Mouse (Mus musculus) layer of hippocampus, postnatal 25 days (tissue): ENCODE measurements around the gene Kat14. TPM values are rescaled to one million over a fixed set of nuclear protein-coding genes. Genes with fewer than 3 reads are reported as not detected.

Experiments used
- DNase-seq, 2 experiments: peaks; one replicate each; pipeline ENCODE4 v3.0.0; 2022; ENCODE audit warnings: mixed read lengths in 2 of 2, low spot score in 1 of 2; ENCODE audit errors: extremely low spot score in 1 of 2
- total RNA-seq, 2 experiments: library from RNA; stranded (reverse); gene quantifications; 2 replicates each; pipeline ENCODE4 v1.2.3; 2021

Gene Kat14
- total RNA-seq, 2 experiments from 2014 or later: 30.9 to 31.4 TPM

DNA sequence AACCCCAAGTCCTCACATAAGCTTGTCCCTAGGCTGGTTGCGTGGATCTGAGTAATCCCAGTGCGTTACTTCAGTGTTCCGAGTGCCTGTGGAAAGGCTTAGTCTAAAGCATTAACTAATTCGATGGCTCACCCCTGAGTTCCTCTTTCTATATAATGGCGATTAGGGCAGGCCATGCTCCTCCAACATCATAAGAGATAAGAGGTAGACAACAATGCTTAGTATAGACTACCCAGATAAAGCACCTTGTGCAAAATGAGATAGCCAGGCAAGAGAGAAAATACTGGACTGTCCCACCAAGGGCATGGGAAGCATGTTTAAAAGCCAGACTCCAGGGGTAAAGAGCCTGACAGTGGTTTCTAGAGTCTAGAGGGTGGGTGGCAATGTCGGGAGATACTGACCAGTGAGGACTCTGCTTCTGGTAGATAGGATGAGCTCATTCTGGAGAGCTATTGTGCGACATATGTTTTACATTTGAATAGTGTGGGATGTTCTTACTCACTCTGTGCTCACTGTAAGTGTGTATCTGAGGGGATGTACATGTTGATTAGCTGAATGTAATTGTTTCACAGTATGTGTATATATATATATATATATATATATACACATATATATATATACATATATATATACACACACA, 77.7 kb downstream of the Kat14 start:
- DNase-seq: no peak

GRCm38 (mm10) chr2:144450378-144450777, 81.6 kb downstream of the Kat14 start:
- DNase-seq: no peak

DNA sequence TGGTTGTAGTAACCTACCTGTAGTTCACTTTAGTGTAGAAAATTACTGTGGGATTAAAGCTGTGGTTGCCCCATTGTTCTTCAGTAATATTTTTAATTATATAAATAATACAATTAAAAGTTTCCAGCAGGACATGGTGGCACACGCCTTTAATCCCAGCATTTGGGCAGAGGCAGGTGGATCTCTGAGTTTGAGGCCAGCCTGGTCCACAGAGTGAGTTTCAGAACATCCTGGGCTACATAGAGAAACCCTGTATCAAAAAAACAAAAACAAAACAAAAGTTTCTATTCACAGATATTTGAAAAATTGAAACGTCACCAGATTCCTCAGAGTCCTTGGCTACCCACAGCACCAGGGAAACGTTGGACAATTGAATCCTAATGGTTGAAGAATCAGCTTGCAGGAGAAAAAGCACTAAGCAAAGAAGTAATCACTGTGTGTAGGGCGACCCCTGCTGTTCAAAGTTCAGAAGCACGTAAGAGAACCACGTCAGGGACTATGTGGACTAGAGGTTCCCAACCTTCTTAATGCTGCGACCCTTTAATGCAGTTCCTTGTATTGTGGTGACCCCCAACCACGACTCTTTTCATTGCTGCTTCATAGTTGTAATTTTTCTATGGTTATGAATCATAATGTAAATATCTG, 83.7 kb downstream of the Kat14 start:
- peak; percentile 60 to 89 for DNase-seq

Other genes starting within 250 kb of the Kat14 start
- 1 to 10 TPM; 4.7 to 5.4 TPM for gene Mgme1, start 98.3 kb upstream of the Kat14 start, total RNA-seq
- 10 to 100 TPM; 71.2 to 71.4 TPM for gene Snx5, start 98.1 kb upstream of the Kat14 start, total RNA-seq
- 1 to 10 TPM in 1 of 2 experiments, under 1 TPM in 1; 0.96 to 1.0 TPM for gene Ovol2, start 36.8 kb upstream of the Kat14 start, total RNA-seq
- gene Pet117, start within 50 bp of the Kat14 start, total RNA-seq: 1 to 10 TPM; 2.8 to 8.3 TPM
- 100 to 1,000 TPM; 115 to 122 TPM for gene Dzank1, start 158.4 kb downstream of the Kat14 start, total RNA-seq
- 10 to 100 TPM; 23.4 to 29.2 TPM for gene Polr3f, start 158.7 kb downstream of the Kat14 start, total RNA-seq
- gene Rbbp9, start 181.9 kb downstream of the Kat14 start, total RNA-seq: 10 to 100 TPM; 27.9 to 31.8 TPM
- 10 to 100 TPM; 47.0 to 53.1 TPM for gene Sec23b, start 187.2 kb downstream of the Kat14 start, total RNA-seq
- gene Smim26, start 225.1 kb downstream of the Kat14 start, total RNA-seq: 10 to 100 TPM; 57.0 to 69.0 TPM
- gene Dtd1, start 230.9 kb downstream of the Kat14 start, total RNA-seq: 10 to 100 TPM; 66.5 to 66.6 TPM